Mouse (Mus musculus): Measurements from ENCODE around the gene Morn2. TPM values are rescaled to one million over a fixed set of nuclear protein-coding genes. Genes with fewer than 3 reads are reported as not detected.
"Not testable (repeated sequence)": the region's sequence is repeated elsewhere in the genome, so short reads cannot be mapped to it uniquely, and the experiment has no call there.

Morn2 gene
- polyA plus RNA-seq (2012; ENCODE audit: insufficient read depth, insufficient read length, missing spikeins), result 16.0 and 24.1 TPM in 2 replicates

DNA sequence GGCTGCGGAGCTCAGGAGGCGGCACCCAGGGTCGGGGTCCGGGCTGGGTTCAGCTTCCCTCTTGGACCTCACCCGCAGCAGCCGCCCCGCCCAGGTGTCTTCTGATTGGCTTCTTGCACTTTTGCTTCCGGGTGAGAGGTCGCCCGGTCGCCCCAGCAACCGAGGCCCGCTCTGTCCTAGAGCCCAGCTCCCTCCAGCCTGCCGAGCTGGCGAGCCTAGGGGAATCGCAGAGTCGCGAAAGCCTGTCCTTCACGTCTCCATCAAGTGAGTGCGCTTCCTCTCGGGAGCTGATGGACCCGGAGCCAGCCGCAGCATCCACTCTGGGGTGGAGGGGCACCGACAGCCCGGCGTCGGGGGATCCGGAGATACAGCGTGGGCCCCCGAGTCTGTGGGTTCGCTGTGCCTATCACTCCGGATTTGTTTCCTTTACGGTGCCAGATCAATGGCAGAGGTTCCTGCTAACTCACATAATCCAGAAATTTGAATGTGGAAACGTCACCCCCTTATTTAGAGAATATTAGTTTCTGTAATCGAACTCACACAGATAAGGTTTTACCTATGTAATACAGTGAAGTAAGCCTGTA lies at the start of gene Morn2, which contains the start of gene Dhx57:
Gene Morn2 (plus strand): TSS at position 130 of the 584 bp plus-strand sequence.
Gene Dhx57 (minus strand): TSS at position 403 of the 584 bp plus-strand sequence.
- Histone ChIP-seq H3K27ac (replicated peaks; ENCODE audit: low read depth, low read length) (peak within 1 kb of the TSS; percentile 53), H3K4me3 (ENCODE audit: insufficient read depth, low read depth, low read length) (peak within 1 kb of the TSS; percentile 96), H3K4me1 (ENCODE audit: control insufficient read depth, insufficient read depth, insufficient read length, low read length) (no peaks in the 10 kb centered on the region)

DNA sequence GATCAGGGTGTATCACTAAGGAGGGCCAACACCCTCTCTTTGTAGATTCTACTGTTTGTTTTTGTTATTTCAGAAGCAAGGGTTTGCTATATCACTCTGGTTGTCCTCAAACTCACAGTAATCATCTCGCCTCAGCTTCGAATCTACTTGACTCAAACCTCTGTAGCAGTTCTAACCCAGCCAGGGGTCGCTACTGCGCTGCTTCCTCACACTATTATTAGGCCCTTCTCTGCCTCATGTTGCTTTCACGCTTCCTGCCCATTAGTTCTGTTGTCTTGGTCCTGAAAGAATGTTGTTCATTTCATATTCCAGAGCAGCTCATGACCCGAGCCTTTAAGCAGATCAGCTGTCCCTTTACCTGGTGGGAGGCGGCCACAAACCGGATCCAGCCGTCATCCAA lies 48.4 kb upstream of the Morn2 start:
- no peak overlapping the region for H3K27ac ChIP-seq (replicated peaks; ENCODE audit: low read depth, low read length)
- no peak overlapping the region for H3K4me3 ChIP-seq (ENCODE audit: insufficient read depth, low read depth, low read length)
- H3K4me1 ChIP-seq (ENCODE audit: control insufficient read depth, insufficient read depth, insufficient read length, low read length), result no peaks in the 10 kb centered on the region

DNA sequence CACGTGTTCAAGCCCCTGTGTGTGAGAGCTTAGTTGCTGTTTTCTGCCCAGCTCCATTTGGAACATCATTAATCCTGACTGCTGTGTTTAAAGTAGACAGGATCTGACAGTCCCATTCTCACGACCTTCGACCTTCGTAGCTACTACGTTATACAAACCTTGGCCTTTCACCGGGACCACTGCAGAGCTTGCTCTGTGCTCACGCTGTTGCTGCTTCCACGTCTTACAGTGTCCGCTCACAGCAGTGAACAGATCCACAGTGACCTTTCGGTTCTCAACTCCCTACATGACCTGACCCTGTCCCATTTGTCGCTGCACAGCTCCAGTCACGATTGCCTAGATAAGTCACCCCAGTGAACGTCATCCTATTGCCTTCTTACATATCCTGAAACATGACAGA lies 46.9 kb upstream of the Morn2 start:
- Histone ChIP-seq H3K4me1 (ENCODE audit: control insufficient read depth, insufficient read depth, insufficient read length, low read length) (no peaks in the 10 kb centered on the region), H3K27ac (replicated peaks; ENCODE audit: low read depth, low read length) (no peak overlapping the region)

DNA sequence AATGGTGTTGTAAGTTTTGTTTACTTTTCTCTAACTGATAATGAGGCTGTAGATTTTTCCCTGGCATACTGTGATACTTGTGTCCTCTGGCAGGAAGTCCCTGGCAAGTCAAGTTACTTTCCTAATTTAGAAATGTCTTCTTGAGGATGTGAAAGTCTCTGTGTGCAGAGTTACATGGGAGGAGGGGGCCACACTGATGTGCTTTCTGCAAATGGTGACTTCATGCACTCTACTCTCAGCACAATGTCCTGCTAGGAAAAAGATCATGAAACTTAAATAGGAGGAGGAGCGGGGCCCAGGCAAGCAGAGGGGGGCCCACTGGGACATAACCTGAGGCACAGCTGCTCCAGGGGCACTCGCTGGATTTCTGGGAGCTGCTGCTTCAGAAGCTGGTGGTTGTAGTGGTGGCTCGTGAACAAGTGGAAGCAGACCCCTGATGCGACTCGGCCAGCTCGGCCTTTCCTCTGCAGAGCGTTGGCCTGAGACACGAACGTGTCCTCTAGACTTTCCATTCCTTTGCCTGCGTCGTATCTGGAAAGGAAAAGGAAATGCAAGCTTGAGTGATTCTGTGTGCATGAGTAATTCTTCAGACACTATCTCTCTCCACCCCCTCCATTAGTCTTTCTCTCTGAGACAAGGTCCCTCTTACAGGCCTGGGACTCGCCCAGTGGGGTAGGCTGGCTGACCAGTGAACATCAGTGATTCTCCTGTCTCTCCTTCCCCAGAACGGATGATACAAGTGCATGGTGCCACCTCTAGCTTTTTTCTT lies 37.1 kb upstream of the Morn2 start:
- no peak overlapping the region for H3K4me3 ChIP-seq (ENCODE audit: insufficient read depth, low read depth, low read length)
- no peaks in the 10 kb centered on the region for H3K4me1 ChIP-seq (ENCODE audit: control insufficient read depth, insufficient read depth, insufficient read length, low read length)
- H3K27ac ChIP-seq (replicated peaks; ENCODE audit: low read depth, low read length), result peak overlapping the region; percentile 35; the same call in 1 of the 2 replicates

More for the DNA sequence above, 46.9 kb upstream of the Morn2 start:
- H3K4me3 ChIP-seq (ENCODE audit: insufficient read depth, low read depth, low read length), result no peak overlapping the region

DNA sequence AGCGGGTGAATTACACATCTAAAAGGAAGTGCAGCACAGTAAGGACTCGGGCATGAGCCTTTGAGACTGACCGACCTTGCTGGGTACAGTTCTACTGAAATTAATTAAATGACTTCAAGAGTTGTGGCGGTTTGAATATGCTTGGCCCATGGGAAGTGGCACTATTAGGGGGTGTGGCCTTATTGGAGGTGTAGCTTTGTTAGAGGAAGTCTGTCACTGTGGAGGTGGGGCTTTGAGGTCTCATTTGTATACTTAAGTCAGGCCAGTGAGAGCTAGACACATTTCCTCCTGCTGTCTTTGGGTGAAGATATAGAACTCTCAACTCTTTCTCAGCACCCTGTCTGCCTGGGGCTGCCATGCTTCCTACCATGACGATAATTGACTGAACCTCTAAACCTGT lies 35.6 kb upstream of the Morn2 start:
- no peaks in the 10 kb centered on the region for H3K4me1 ChIP-seq (ENCODE audit: control insufficient read depth, insufficient read depth, insufficient read length, low read length)
- H3K27ac ChIP-seq (replicated peaks; ENCODE audit: low read depth, low read length), result 0 out of 2 replicates have a peak overlapping the region, but pooled peaks have one; percentile 16
- H3K4me3 ChIP-seq (ENCODE audit: insufficient read depth, low read depth, low read length), result no peak overlapping the region

DNA sequence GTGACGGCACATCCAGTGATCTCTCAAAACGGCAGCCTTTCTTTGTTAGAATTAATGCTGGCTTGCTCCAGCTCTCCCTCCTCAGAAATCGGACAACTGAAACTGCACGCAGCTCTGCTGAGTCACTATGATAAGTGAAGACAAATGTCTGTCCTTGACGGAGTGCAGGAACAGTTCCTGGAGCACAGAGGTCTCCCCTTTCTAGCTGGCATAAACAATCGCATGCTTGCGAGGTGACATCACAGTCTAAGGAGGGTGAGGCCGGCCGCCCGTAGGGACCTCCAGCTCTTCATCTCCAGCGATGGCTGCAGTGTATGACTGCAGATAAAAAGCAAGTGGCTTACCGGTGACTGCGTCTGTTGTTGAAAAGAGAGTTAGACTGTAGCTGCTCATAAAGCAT lies 34.8 kb upstream of the Morn2 start:
- Histone ChIP-seq H3K27ac (replicated peaks; ENCODE audit: low read depth, low read length) (peak overlapping the region; percentile 47; the same call in 1 of the 2 replicates), H3K4me3 (ENCODE audit: insufficient read depth, low read depth, low read length) (no peak overlapping the region), H3K4me1 (ENCODE audit: control insufficient read depth, insufficient read depth, insufficient read length, low read length) (no peaks in the 10 kb centered on the region)

DNA sequence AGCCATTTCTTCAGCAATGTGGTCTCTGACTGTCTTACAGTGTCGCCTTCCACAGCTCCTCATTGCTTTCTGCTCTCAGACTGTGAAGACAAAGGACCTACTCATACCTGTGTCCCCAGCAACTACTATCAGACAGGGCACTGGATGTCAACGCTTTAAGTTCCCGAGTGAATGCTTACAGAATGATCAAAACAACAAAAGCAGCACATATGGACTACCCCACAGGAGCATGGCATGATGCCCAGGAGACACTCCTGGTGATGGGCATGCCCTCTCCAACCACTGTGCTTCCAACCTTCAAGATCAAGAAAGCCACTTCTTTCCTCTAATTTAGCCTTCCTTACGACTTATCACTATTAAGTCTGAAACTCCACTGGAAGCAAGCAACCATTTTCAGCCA lies 22.9 kb upstream of the Morn2 start:
- Histone ChIP-seq H3K27ac (replicated peaks; ENCODE audit: low read depth, low read length) (no peak overlapping the region), H3K4me1 (ENCODE audit: control insufficient read depth, insufficient read depth, insufficient read length, low read length) (no peaks in the 10 kb centered on the region), H3K4me3 (ENCODE audit: insufficient read depth, low read depth, low read length) (no peak overlapping the region)

DNA sequence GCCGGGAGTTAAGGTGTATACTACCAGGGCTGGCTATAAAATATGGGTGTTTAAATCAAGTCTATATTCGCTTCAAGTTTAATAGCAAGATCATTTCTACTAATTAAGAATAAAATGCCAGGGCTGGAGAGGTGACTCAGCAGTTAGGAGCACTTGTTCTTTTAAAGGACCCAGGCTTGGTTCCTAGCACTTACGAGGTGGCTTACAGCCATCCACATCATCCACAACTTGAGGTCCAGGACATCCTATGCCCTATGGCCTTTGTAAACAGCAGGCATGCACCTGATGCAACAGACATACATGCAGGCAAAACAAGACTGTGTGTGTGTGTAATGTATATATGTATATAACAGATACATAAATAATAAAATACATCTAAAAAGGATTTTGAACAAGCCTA lies 21.9 kb upstream of the Morn2 start:
- no peaks in the 10 kb centered on the region for H3K4me1 ChIP-seq (ENCODE audit: control insufficient read depth, insufficient read depth, insufficient read length, low read length)
- H3K4me3 ChIP-seq (ENCODE audit: insufficient read depth, low read depth, low read length), result no peak overlapping the region

DNA sequence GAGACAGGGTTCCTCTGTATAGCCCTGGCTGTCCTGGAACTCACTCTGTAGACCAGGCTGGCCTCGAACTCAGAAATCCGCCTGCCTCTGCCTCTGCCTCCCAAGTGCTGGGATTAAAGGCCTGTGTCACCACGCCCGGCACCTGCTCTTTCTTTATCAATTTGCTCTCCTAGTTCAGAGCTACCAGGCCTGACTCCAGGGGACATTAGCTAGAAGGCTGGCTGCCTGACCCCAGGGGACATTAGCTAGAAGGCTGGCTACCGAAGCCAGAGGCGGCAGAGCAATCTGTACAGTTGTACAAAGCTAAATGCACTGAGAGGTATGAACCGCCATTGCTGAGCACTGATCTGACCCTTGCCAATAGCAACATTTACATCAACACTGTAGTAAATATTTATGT lies 19.4 kb upstream of the Morn2 start:
- H3K4me1 ChIP-seq (ENCODE audit: control insufficient read depth, insufficient read depth, insufficient read length, low read length); H3K4me3 ChIP-seq (ENCODE audit: insufficient read depth, low read depth, low read length); H3K27ac ChIP-seq (replicated peaks; ENCODE audit: low read depth, low read length): not testable (repeated sequence)

More for the DNA sequence above, 21.9 kb upstream of the Morn2 start:
- no peak overlapping the region for H3K27ac ChIP-seq (replicated peaks; ENCODE audit: low read depth, low read length)

DNA sequence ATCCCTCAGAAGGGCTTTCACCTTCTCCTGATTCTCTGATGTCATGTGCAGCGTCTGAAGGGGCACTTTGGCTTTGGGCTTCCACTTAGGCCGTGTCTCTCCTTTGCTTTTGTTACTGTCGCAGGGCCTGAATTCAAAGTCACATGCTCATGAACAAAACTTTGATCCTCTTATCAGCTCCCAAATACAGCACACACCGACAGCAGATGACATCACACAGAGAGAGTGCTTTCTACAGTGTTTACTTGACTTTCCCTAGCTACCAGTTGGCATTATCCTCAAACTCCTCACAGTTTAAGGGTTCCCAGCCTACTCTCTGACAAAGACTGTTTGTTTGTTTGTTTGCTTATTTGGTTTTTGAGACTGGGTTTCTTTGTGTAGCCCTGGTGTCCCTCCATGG lies 11.7 kb upstream of the Morn2 start:
- no peak overlapping the region for H3K4me3 ChIP-seq (ENCODE audit: insufficient read depth, low read depth, low read length)
- no peaks in the 10 kb centered on the region for H3K4me1 ChIP-seq (ENCODE audit: control insufficient read depth, insufficient read depth, insufficient read length, low read length)
- H3K27ac ChIP-seq (replicated peaks; ENCODE audit: low read depth, low read length), result no peak overlapping the region

DNA sequence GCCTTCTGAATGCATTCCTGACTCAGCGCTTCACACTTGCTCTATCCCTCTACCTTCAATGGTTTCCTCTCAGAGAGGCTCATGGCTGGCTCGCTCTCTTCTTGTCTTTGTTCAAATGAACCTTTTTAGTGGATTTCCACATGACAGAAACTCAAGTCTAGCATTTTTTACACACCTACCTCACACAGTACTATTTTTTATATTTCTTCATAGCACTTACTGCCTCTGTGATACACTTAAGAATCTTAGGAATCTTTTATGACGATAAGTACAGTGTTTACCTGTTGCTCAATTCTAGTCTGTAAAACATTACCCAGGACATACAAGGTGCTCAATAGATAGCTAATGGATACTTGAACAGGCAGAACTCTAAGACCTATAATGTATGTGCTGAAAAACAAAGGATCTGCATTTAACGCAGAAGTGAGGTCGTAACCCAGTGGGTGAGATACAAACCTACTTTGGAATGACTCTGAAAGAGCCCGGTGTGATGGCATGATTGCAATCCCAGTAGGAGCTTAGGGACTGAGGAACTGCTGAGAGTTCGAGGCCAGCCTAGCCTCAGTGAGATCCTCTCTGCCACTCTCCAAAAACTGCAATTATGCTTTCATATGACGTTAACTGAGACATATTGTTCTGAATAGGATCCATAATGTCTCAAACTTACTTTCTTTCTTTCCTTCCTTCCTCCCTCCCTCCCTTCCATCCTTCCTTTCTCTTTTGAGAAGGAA lies 10.5 kb upstream of the Morn2 start:
- H3K27ac ChIP-seq (replicated peaks; ENCODE audit: low read depth, low read length), result no peak overlapping the region
- 0 out of 2 replicates have a peak, but pooled peaks cover 3% of the 10 kb centered on the region for H3K4me1 ChIP-seq (ENCODE audit: control insufficient read depth, insufficient read depth, insufficient read length, low read length)
- no peak overlapping the region for H3K4me3 ChIP-seq (ENCODE audit: insufficient read depth, low read depth, low read length)

DNA sequence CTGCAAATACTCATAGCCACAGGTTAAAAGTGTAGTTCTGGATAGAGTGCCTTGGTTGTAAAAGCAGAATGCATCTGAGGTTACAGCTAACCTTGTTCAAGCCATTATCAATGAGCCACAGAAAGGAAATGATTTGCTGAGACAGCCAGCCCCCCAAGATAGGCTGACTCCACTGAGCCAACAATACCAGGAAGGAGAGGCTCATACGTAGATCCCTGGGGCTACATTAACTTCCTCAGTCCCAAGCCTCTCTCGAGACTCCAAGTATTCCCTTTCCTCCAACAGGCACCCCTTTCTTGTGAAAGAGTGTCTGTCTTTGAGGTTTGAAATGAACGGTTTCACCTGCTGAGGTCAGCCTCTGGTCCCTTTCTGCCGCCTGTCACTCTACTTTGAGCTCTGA lies 5.6 kb upstream of the Morn2 start:
- H3K4me3 ChIP-seq (ENCODE audit: insufficient read depth, low read depth, low read length), result no peak overlapping the region
- H3K27ac ChIP-seq (replicated peaks; ENCODE audit: low read depth, low read length), result peak overlapping the region; percentile 64
- 0 out of 2 replicates have a peak, but pooled peaks cover 3% of the 10 kb centered on the region for H3K4me1 ChIP-seq (ENCODE audit: control insufficient read depth, insufficient read depth, insufficient read length, low read length)

DNA sequence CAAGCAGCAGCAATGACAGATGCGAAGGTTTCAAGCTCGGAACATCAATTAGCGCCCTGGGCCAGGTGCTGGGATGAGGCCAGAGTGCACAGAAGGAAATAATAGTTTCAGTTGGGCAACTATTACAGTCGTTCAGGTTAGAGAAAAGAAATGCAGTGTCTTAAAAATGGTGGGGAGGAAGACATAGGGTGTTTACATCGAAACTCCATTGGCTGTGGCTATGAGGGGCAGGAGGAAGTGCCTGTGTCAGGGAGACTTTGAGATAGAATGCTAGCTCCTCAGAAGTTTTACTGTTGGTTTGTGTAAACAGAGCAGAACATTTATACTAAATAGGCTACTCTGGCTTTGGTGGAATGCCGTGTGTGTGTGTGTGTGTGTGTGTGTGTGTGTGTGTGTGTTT lies 2.0 kb upstream of the Morn2 start:
- Histone ChIP-seq H3K27ac (replicated peaks; ENCODE audit: low read depth, low read length) (no peak overlapping the region), H3K4me3 (ENCODE audit: insufficient read depth, low read depth, low read length) (no peak overlapping the region)

DNA sequence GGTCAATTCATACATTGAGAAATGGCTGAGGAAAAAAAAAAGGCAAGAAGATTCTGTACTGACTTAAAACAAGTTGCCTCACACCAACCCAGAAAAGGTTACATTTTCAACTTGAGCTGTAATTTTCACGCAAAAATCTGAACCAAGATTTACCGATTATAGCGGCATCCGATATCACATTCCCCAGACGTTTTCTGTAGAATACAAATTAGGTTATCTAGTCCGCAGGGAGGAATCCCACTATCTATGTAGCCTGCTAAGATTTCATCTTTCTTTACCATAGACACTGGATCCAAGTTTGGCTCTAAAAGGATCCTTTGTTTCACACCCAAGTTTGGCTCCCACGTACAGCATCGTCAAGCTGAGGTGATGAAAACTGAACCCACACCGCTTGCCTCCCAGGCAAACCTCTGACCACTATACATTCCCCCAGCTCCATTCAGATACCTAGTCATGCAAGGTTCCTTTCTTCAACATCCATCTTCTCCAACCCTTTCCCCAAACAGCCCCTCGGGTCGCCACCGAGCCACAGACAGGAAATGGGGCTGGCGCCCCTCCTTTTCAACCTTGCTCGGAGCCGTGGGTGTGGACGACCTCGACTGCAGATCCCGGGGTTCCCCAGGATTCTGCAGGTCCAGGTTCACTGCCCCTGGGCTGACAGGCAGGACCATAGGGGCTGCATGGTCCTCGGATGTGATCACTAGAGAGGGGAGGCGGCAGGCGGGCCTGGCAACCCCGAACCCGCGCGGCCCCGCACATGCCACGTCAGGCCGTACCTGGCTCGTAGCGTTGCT lies 526 bp upstream of the Morn2 start:
- H3K4me3 ChIP-seq (ENCODE audit: insufficient read depth, low read depth, low read length), result peak overlapping the region; percentile 96
- H3K27ac ChIP-seq (replicated peaks; ENCODE audit: low read depth, low read length), result peak overlapping the region; percentile 53
- H3K4me1 ChIP-seq (ENCODE audit: control insufficient read depth, insufficient read depth, insufficient read length, low read length), result no peaks in the 10 kb centered on the region

More for the DNA sequence above, 2.0 kb upstream of the Morn2 start:
- 0 out of 2 replicates have a peak, but pooled peaks cover 3% of the 10 kb centered on the region for H3K4me1 ChIP-seq (ENCODE audit: control insufficient read depth, insufficient read depth, insufficient read length, low read length)
